Mouse (Mus musculus): ENCODE data around the gene Rab6b.

DNA sequence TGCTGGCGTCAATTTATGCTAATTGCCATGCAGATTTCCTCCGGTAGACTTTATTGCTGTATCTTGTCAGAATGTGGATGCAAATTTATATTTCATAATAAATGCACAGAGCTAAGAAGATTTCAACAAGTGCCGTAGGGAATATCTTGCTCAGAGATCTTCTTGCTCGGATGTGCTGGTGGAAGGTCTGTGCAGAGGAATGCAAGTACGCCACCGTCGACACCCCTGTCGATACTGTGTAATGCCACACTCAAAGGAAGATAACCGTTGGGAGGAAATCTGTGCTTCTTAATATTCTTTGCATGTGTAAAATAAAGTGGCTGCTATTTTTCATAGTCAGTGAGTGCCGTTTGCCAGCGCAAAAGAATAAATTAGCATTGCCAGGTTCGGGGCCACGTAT lies 35.5 kb downstream of the Rab6b start:
- TF ChIP-seq CTCF (IDR thresholded peaks at IDR 0.05; ENCODE audit: control insufficient read depth, insufficient read depth, insufficient read length) (no peak), MAX (IDR thresholded peaks at IDR 0.05) (no peak), MYOG (IDR thresholded peaks at IDR 0.05; ENCODE audit: control insufficient read depth, extremely low read depth, insufficient read length) (no peak), CEBPB (IDR thresholded peaks at IDR 0.05; ENCODE audit: low read depth) (no peak), FOSL1 (IDR thresholded peaks at IDR 0.05; ENCODE audit: insufficient read depth, low read length, poor library complexity, severe bottlenecking) (no peak)

Data from C2C12 (cell line).